Mouse (Mus musculus): ENCODE results near the gene Atg9b. TPM values are rescaled to one million over a fixed set of nuclear protein-coding genes. Genes with fewer than 3 reads are reported as not detected.

Atg9b gene
- 0.52 and 0.57 TPM in 2 replicates for polyA plus RNA-seq (2015; fragmentation: Nextera tagmentation; extraction: Ambion mirVana)

DNA sequence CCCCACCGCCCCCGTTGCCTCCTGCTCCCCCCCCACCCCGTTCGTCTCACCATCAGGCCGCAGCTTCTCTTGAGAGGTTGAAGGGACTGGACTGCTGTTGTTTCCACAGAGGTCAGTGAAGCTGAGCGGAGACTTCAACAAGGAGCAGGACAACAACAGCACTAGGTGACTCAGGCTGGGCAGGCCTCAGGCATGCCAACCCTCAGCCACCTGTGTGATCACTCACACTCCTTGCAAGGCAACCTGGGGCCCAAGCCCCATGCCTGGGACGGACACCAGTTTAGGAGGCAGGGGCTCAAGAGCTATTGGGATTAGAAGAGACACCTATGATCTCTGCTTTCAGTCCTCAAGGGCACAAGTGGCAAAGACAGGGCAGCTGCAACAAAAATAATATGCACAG lies at the start of gene Atg9b:
Gene Atg9b (minus strand): TSS at position 280 of the 400 bp plus-strand sequence.
- H3K4me3 ChIP-seq = no peak within 1 kb of the TSS
- H3K9ac ChIP-seq = no peak within 1 kb of the TSS
- H3K27ac ChIP-seq = no peak within 1 kb of the TSS
- WGBS = 81% methylated on average over 7 of the region's 7 CpGs
- no peak within 1 kb of the TSS for H3K4me2 ChIP-seq
- peaks cover 22% of the 10 kb centered on the region for H3K4me1 ChIP-seq
- peaks cover 46% of the 10 kb centered on the region for H3K27me3 ChIP-seq
- H3K36me3 ChIP-seq (ENCODE audit: poor library complexity, severe bottlenecking) = no peaks in the 10 kb centered on the region
- H3K9me3 ChIP-seq (replicated peaks) = no peaks in the 10 kb centered on the region
- ATAC-seq = no peak

- no peaks in the 10 kb centered on the region for H3K27me3 ChIP-seq
- no peak overlapping the region for H3K9ac ChIP-seq
- H3K4me1 ChIP-seq = peaks cover 19% of the 10 kb centered on the region
- no peak overlapping the region for H3K27ac ChIP-seq
- no peak overlapping the region for H3K4me3 ChIP-seq
- 88% methylated on average over 8 of the region's 8 CpGs for WGBS
- H3K9me3 ChIP-seq (replicated peaks) = no peaks in the 10 kb centered on the region
- peaks cover 61% of the 10 kb centered on the region for H3K36me3 ChIP-seq (ENCODE audit: poor library complexity, severe bottlenecking)
- no peak for ATAC-seq
- H3K4me2 ChIP-seq = no peak overlapping the region
Measured at GRCm38 (mm10) chr5:24441187-24441586, 49.2 kb upstream of the Atg9b start.

DNA sequence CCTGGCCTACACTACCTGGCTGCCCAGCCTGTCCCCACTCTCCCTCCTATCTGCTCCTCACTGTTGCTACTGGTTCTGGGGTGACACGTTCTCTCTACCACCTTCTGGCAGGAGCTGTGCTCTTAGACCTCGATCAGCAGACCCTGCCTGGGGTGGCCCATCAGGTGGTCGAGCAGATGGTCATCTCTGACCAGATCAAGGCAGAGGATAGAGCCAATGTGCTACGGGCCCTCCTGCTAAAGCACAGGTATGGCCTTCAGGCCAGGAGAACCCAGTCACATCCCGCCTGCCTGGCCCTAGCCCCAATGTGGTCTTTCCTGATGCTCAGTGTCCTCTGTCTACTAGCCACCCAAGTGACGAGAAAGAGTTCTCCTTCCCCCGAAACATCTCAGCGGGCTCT lies 42.0 kb upstream of the Atg9b start:
- Histone ChIP-seq H3K27ac (no peak overlapping the region), H3K9ac (no peak overlapping the region), H3K9me3 (replicated peaks) (no peaks in the 10 kb centered on the region), H3K4me3 (no peak overlapping the region), H3K36me3 (ENCODE audit: poor library complexity, severe bottlenecking) (peaks cover 80% of the 10 kb centered on the region), H3K4me2 (no peak overlapping the region), H3K27me3 (no peaks in the 10 kb centered on the region), H3K4me1 (no peaks in the 10 kb centered on the region)
- ATAC-seq = no peak
- WGBS = 92% methylated on average over 8 of the region's 8 CpGs

GRCm38 (mm10) chr5:24428596-24428995 lies 36.7 kb upstream of the Atg9b start:
- H3K4me1 ChIP-seq = peaks cover 47% of the 10 kb centered on the region
- H3K27me3 ChIP-seq = peaks cover 5% of the 10 kb centered on the region; the same call in 1 of the 2 replicates
- ATAC-seq = no peak
- H3K4me3 ChIP-seq = no peak overlapping the region
- H3K9ac ChIP-seq = no peak overlapping the region
- no peaks in the 10 kb centered on the region for H3K9me3 ChIP-seq (replicated peaks)
- H3K4me2 ChIP-seq = peak overlapping the region; percentile 89; the same call in 1 of the 2 replicates
- no peak overlapping the region for H3K27ac ChIP-seq
- 18% methylated on average over 9 of the region's 9 CpGs for WGBS
- H3K36me3 ChIP-seq (ENCODE audit: poor library complexity, severe bottlenecking) = peaks cover 42% of the 10 kb centered on the region

- Histone ChIP-seq H3K36me3 (ENCODE audit: poor library complexity, severe bottlenecking) (peaks cover 39% of the 10 kb centered on the region), H3K27me3 (peaks cover 5% of the 10 kb centered on the region; the same call in 1 of the 2 replicates), H3K4me2 (peak overlapping the region; percentile 89), H3K9ac (peak overlapping the region; percentile 30; the same call in 1 of the 2 replicates), H3K4me3 (no peak overlapping the region), H3K27ac (no peak overlapping the region), H3K9me3 (replicated peaks) (no peaks in the 10 kb centered on the region), H3K4me1 (peaks cover 48% of the 10 kb centered on the region)
- WGBS = 2% methylated on average over 14 of the region's 15 CpGs
- ATAC-seq = no peak
Measured at GRCm38 (mm10) chr5:24427981-24428402, 36.0 kb upstream of the Atg9b start.

GRCm38 (mm10) chr5:24427285-24427633 lies 35.3 kb upstream of the Atg9b start:
- Histone ChIP-seq H3K9me3 (replicated peaks) (no peaks in the 10 kb centered on the region), H3K27me3 (peaks cover 5% of the 10 kb centered on the region; the same call in 1 of the 2 replicates), H3K36me3 (ENCODE audit: poor library complexity, severe bottlenecking) (peaks cover 31% of the 10 kb centered on the region), H3K4me3 (peak overlapping the region; percentile 1; the same call in 1 of the 2 replicates), H3K9ac (peak overlapping the region; percentile 17; the same call in 1 of the 2 replicates), H3K27ac (no peak overlapping the region), H3K4me2 (peak overlapping the region; percentile 89), H3K4me1 (peaks cover 56% of the 10 kb centered on the region)
- 7% methylated on average over 12 of the region's 12 CpGs for WGBS
- ATAC-seq = no peak

- peaks cover 26% of the 10 kb centered on the region for H3K36me3 ChIP-seq (ENCODE audit: poor library complexity, severe bottlenecking)
- peaks cover 61% of the 10 kb centered on the region for H3K4me1 ChIP-seq
- H3K27ac ChIP-seq = no peak overlapping the region
- H3K9ac ChIP-seq = peak overlapping the region; percentile 68
- H3K9me3 ChIP-seq (replicated peaks) = no peaks in the 10 kb centered on the region
- peaks cover 5% of the 10 kb centered on the region; the same call in 1 of the 2 replicates for H3K27me3 ChIP-seq
- ATAC-seq = no peak
- WGBS = 10% methylated on average over 9 of the region's 9 CpGs
- peak overlapping the region; percentile 61 for H3K4me3 ChIP-seq
- peak overlapping the region; percentile 89 for H3K4me2 ChIP-seq
Measured at GRCm38 (mm10) chr5:24426556-24427284, 34.8 kb upstream of the Atg9b start.

DNA sequence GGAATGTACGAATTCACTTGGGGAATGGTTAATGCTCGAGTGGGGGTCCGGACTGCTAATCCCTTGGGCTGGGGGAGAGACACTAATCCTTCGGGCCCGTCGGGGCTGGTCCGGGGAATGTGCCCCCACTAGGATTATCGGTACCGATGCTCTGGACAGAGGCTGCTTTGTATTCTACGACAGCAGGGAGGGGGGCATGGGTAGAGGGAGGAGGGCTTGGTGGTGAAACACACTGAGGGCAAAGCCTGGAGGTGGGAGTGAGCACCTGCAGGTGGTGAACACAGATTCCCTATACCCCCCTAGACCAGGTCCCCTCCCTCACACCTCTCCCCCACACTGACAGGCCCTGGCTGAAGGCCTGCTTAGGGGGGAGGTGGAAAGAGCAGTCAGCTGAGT lies 34.1 kb upstream of the Atg9b start:
- H3K4me1 ChIP-seq = peaks cover 61% of the 10 kb centered on the region
- peak overlapping the region; percentile 68 for H3K9ac ChIP-seq

DNA sequence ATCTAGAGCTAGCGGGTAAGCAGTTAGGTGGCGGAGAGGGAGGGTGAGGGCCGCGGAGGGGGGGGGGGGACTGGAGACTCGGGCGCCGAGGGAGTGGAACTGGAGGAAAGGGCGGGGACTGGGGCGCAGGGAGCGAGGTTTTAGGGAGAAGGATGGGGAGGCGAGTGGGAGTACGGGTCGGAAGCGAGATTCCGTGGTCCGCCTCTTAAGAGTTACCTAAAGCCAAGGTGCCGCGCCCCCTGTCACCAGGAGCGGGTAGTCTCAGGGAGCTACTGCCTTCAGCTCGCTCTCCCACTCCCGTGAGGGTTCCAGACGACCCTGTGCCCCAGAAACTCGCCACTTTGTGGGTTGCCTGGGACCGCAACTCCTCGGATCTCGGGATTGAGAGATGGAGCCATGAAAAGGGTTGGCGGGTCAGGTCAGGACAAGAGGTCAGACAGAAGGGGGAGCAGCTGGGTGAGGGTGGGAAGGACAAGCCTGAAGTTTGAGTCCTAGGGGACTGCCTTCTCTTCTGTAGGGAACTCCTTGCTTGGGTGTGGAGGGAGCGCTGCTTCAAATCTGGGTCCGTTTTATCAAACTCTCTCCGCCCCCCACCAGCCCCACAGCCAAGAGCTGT lies 33.6 kb upstream of the Atg9b start:
- H3K4me2 ChIP-seq = peak overlapping the region; percentile 89
- peak overlapping the region; percentile 61 for H3K4me3 ChIP-seq
- H3K9me3 ChIP-seq (replicated peaks) = no peaks in the 10 kb centered on the region
- H3K9ac ChIP-seq = peak overlapping the region; percentile 68
- H3K4me1 ChIP-seq = peaks cover 61% of the 10 kb centered on the region
- peaks cover 5% of the 10 kb centered on the region; the same call in 1 of the 2 replicates for H3K27me3 ChIP-seq
- 1% methylated on average over 28 of the region's 30 CpGs for WGBS
- H3K36me3 ChIP-seq (ENCODE audit: poor library complexity, severe bottlenecking) = peaks cover 26% of the 10 kb centered on the region
- peak overlapping the region; percentile 36 for H3K27ac ChIP-seq
- ATAC-seq = no peak

More for the DNA sequence above, 34.1 kb upstream of the Atg9b start:
- ATAC-seq = no peak
- peaks cover 5% of the 10 kb centered on the region; the same call in 1 of the 2 replicates for H3K27me3 ChIP-seq
- peak overlapping the region; percentile 36; the same call in 1 of the 2 replicates for H3K27ac ChIP-seq
- peak overlapping the region; percentile 61 for H3K4me3 ChIP-seq
- WGBS = under 1% methylated on average over 10 of the region's 10 CpGs
- peak overlapping the region; percentile 89 for H3K4me2 ChIP-seq
- no peaks in the 10 kb centered on the region for H3K9me3 ChIP-seq (replicated peaks)
- peaks cover 26% of the 10 kb centered on the region for H3K36me3 ChIP-seq (ENCODE audit: poor library complexity, severe bottlenecking)

DNA sequence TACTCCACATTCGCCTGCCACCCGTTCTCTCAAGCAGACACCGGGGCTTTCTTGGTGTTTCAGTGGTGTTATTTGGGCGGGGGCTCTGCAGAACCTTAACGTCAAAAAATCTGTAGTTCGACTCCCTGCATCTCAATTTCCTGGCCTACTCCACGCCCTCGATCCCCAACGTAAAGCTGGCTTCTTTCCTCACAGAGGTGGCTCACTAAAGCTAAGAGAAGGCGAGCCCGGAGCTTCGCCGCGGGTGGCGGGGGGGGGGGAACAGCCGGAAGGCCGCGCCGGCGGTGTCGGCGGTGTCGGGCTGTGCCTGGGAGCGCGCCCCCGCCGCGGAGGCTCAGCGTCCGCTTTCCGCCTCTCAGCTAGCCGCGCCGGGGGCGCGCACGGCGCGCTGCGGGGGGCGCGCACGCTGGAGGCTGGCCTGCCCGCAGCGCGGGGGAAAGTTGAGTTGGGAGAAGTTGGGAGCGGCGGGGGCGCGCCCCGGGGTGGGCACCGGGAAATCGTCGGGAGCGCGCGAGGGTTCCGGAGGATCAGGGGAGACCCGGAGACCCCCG lies 33.0 kb upstream of the Atg9b start:
- no peak for ATAC-seq
- peak overlapping the region; percentile 89 for H3K4me2 ChIP-seq
- H3K9me3 ChIP-seq (replicated peaks) = no peaks in the 10 kb centered on the region
- H3K27me3 ChIP-seq = peaks cover 5% of the 10 kb centered on the region; the same call in 1 of the 2 replicates
- peak overlapping the region; percentile 68 for H3K9ac ChIP-seq
- H3K4me3 ChIP-seq = peak overlapping the region; percentile 61
- H3K4me1 ChIP-seq = peaks cover 61% of the 10 kb centered on the region
- peaks cover 26% of the 10 kb centered on the region for H3K36me3 ChIP-seq (ENCODE audit: poor library complexity, severe bottlenecking)
- H3K27ac ChIP-seq = peak overlapping the region; percentile 92; the same call in 1 of the 2 replicates
- WGBS = under 1% methylated on average over 40 of the region's 60 CpGs

DNA sequence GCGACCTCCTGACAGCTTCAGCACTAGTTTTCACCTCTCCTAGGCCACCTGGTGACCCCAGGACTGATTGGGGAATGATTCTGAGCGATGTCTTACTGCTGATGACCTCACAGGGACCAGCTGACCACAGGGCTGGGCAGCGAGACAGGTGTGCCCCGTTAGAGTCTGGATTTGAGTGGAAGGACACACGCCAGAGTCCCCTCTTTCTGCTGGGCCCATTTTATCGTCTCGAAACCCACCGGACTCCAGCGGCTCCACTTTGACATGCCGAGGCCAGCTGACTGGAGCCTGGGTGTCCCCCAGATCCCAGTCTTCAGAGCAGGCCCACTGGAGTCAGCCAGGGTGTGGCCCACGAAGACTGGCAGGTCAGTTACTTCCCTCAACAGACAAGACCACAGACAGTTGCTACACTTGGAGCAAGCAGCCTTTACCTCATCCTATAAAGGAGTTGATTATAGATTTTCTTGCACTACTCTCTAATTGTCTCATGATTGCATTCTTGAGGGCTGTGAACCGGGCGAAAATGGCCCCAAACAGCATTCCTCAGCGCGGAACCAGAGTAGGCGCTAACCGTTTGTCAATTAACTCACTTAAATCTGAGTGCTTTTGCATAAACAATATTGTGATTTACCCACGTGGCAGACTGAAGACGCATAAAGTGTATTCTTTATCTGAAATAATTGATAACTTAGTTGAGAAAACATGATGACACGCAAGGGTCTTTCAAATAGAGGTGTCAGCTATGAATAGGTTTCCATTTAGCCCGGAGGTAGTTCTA lies 32.2 kb upstream of the Atg9b start:
- Histone ChIP-seq H3K27me3 (peaks cover 5% of the 10 kb centered on the region; the same call in 1 of the 2 replicates), H3K4me3 (peak overlapping the region; percentile 61), H3K4me2 (peak overlapping the region; percentile 89), H3K36me3 (ENCODE audit: poor library complexity, severe bottlenecking) (peaks cover 26% of the 10 kb centered on the region), H3K9ac (peak overlapping the region; percentile 75), H3K9me3 (replicated peaks) (no peaks in the 10 kb centered on the region), H3K27ac (peak overlapping the region; percentile 92), H3K4me1 (peaks cover 61% of the 10 kb centered on the region)
- WGBS = 10% methylated on average over 21 of the region's 21 CpGs
- 0 out of 2 replicates have a peak, but pooled peaks have one; percentile 0 for ATAC-seq

Data from forebrain, embryonic 13.5 days (tissue).